Mouse (Mus musculus) G1E (cell line): Measurements from ENCODE around the gene Gm525. TPM values are rescaled to one million over a fixed set of nuclear protein-coding genes. Genes with fewer than 3 reads are reported as not detected.
"Not testable (repeated sequence)": the region's sequence is repeated elsewhere in the genome, so short reads cannot be mapped to it uniquely, and the experiment has no call there.

Experiments
- ATAC-seq: 2 replicates; pipeline ENCODE4 v1.8.0; 2016; ENCODE audit warnings: mild to moderate bottlenecking; ENCODE audit not compliant: insufficient number of reproducible peaks, poor library complexity, low FRiP score, severe bottlenecking; ENCODE audit errors: extremely low read depth
- DNase-seq: peaks from one replicate; pipeline ENCODE4 v3.0.0; 2012; ENCODE audit warnings: low spot score
- H3K27me3 ChIP-seq: 2 replicates; pipeline ENCODE4 v1.6.1; 2012; ENCODE audit warnings: mild to moderate bottlenecking, low read length, inconsistent platforms; ENCODE audit not compliant: insufficient read depth
- H3K36me3 ChIP-seq: replicated peaks from 2 replicates; pipeline ENCODE3; 2012; ENCODE audit warnings: mild to moderate bottlenecking, inconsistent platforms
- H3K4me1 ChIP-seq: 2 replicates; pipeline ENCODE4 v1.6.1; 2012; ENCODE audit warnings: low read depth, low read length, inconsistent platforms, mixed read lengths; ENCODE audit not compliant: insufficient read depth
- H3K4me3 ChIP-seq: 2 replicates; pipeline ENCODE4 v1.5.1; 2012; ENCODE audit warnings: low read depth, mild to moderate bottlenecking, inconsistent platforms, low read length, moderate library complexity, mixed read lengths
- H3K9me3 ChIP-seq: replicated peaks from 2 replicates; pipeline ENCODE4 v1.6.1; 2012; ENCODE audit warnings: inconsistent platforms
- CTCF ChIP-seq: IDR thresholded peaks from 2 replicates; pipeline ENCODE4 v1.5.1; 2012; ENCODE audit warnings: low read depth, low read length, inconsistent platforms, mixed read lengths
- GATA1 ChIP-seq: IDR thresholded peaks from 2 replicates; pipeline ENCODE4 v1.6.1; 2012; ENCODE audit warnings: borderline replicate concordance, low read length, inconsistent platforms, mixed read lengths
- GATA2 ChIP-seq: IDR thresholded peaks from 2 replicates; pipeline ENCODE4 v1.6.1; 2012; ENCODE audit warnings: low read depth, low read length, inconsistent platforms, borderline replicate concordance
- POLR2AphosphoS5 ChIP-seq: IDR thresholded peaks from 2 replicates; pipeline ENCODE4 v1.6.1; 2012; ENCODE audit warnings: low read depth, low read length, inconsistent platforms; ENCODE audit not compliant: insufficient replicate concordance
- TAL1 ChIP-seq: conservative IDR thresholded peaks from 2 replicates; pipeline ENCODE4 v1.6.1; 2012; ENCODE audit warnings: low read depth, low read length, inconsistent platforms, mixed read lengths
- polyA plus RNA-seq: library from polyadenylated mRNA; stranded (reverse); fragments of >175 nt; gene quantifications from 2 replicates; pipeline ENCODE4 v1.2.3, GENCODE M21; 2012
- total RNA-seq, 2 experiments: library from RNA; stranded (forward) in 1 of 2; stranded (reverse) in 1 of 2; fragments of 200-1000 nt in 1 of 2; fragments of >200 nt in 1 of 2; fragmentation: Nextera tagmentation in 1 of 2; gene quantifications; 2 replicates each; pipeline ENCODE4 v1.2.3; 2014 to 2017

Gene Gm525
- total and polyA plus RNA-seq, 3 experiments, result not detected

- no peaks in the 10 kb centered on the region for H3K4me1 ChIP-seq
- DNase-seq (no peak), ATAC-seq (no peak)
- no peaks in the 10 kb centered on the region for H3K9me3 ChIP-seq
- no peaks in the 10 kb centered on the region for H3K36me3 ChIP-seq
- no peak overlapping the region for H3K4me3 ChIP-seq
- H3K27me3 ChIP-seq, result 0 out of 2 replicates have a peak, but pooled peaks cover 4% of the 10 kb centered on the region
- TF ChIP-seq GATA1, result no peak
Measured at GRCm38 (mm10) chr11:89092714-89093113, 19.1 kb downstream of the Gm525 start.

- H3K36me3 ChIP-seq, result no peaks in the 10 kb centered on the region
- H3K4me3 ChIP-seq, result no peak overlapping the region
- ATAC-seq, result no peak
- no peak for TF ChIP-seq CTCF
- no peak for TF ChIP-seq TAL1
- TF ChIP-seq POLR2AphosphoS5, result no peak
- TF ChIP-seq GATA2, result no peak
- TF ChIP-seq GATA1, result no peak
- DNase-seq, result no peak
- H3K27me3 ChIP-seq, result no peaks in the 10 kb centered on the region
- H3K4me1 ChIP-seq, result peaks cover 2% of the 10 kb centered on the region
- H3K9me3 ChIP-seq, result no peaks in the 10 kb centered on the region
Measured at GRCm38 (mm10) chr11:89095306-89095705, 21.7 kb downstream of the Gm525 start.

GRCm38 (mm10) chr11:89097292-89097691 lies 23.7 kb downstream of the Gm525 start:
- H3K27me3 ChIP-seq, DNase-seq: not testable (repeated sequence)
- peaks cover 12% of the 10 kb centered on the region for H3K4me1 ChIP-seq

GRCm38 (mm10) chr11:89098083-89098835 lies 24.6 kb downstream of the Gm525 start:
- H3K36me3 ChIP-seq, result no peaks in the 10 kb centered on the region
- no peak overlapping the region for H3K4me3 ChIP-seq
- peaks cover 12% of the 10 kb centered on the region for H3K4me1 ChIP-seq
- DNase-seq (no peak), ATAC-seq (no peak)
- TF ChIP-seq POLR2AphosphoS5 (no peak), TAL1 (no peak), CTCF (no peak), GATA1 (no peak), GATA2 (no peak)
- no peaks in the 10 kb centered on the region for H3K9me3 ChIP-seq
- no peaks in the 10 kb centered on the region for H3K27me3 ChIP-seq

More at GRCm38 (mm10) chr11:89097292-89097691, 23.7 kb downstream of the Gm525 start:
- not testable (repeated sequence) for H3K4me3 ChIP-seq, H3K36me3 ChIP-seq, H3K9me3 ChIP-seq, ATAC-seq

GRCm38 (mm10) chr11:89098930-89099329 lies 25.3 kb downstream of the Gm525 start:
- Histone ChIP-seq H3K4me3 (no peak overlapping the region), H3K36me3 (no peaks in the 10 kb centered on the region), H3K4me1 (peaks cover 12% of the 10 kb centered on the region), H3K27me3 (no peaks in the 10 kb centered on the region), H3K9me3 (no peaks in the 10 kb centered on the region)
- DNase-seq, result no peak
- no peak for ATAC-seq
- no peak for TF ChIP-seq GATA2
- TF ChIP-seq CTCF, result no peak
- no peak for TF ChIP-seq TAL1
- no peak for TF ChIP-seq GATA1
- no peak for TF ChIP-seq POLR2AphosphoS5

GRCm38 (mm10) chr11:89100403-89100802 lies 26.8 kb downstream of the Gm525 start:
- H3K27me3 ChIP-seq, result no peaks in the 10 kb centered on the region
- DNase-seq, result peak; percentile 76
- peak; percentile 96 for ATAC-seq
- peaks cover 12% of the 10 kb centered on the region for H3K4me1 ChIP-seq
- no peaks in the 10 kb centered on the region for H3K36me3 ChIP-seq
- H3K4me3 ChIP-seq, result peak overlapping the region; percentile 38; the same call in 1 of the 2 replicates
- TF ChIP-seq CTCF, result peak; percentile 94
- no peak for TF ChIP-seq POLR2AphosphoS5
- no peaks in the 10 kb centered on the region for H3K9me3 ChIP-seq

GRCm38 (mm10) chr11:89100826-89101321 lies 27.2 kb downstream of the Gm525 start:
- ATAC-seq (no peak), DNase-seq (peak; percentile 5)
- no peaks in the 10 kb centered on the region for H3K36me3 ChIP-seq
- H3K4me1 ChIP-seq, result peaks cover 12% of the 10 kb centered on the region
- no peaks in the 10 kb centered on the region for H3K27me3 ChIP-seq
- TF ChIP-seq GATA2 (no peak), TAL1 (no peak), POLR2AphosphoS5 (no peak), GATA1 (no peak), CTCF (no peak)
- H3K4me3 ChIP-seq, result peak overlapping the region; percentile 55; the same call in 1 of the 2 replicates
- H3K9me3 ChIP-seq, result no peaks in the 10 kb centered on the region
